Mouse (Mus musculus) cerebellum, adult 11 months (tissue): Measurements from ENCODE around the gene Pde6d.
A peak's percentile ranks its signal among the peaks of the same experiment; 100 is the strongest.
"Not testable (repeated sequence)": the region's sequence is repeated elsewhere in the genome, so short reads cannot be mapped to it uniquely, and the experiment has no call there.

ENCODE experiments used
- DNase-seq: peaks from one replicate; pipeline ENCODE4 v3.0.0; 2022

The Pde6d gene

DNA sequence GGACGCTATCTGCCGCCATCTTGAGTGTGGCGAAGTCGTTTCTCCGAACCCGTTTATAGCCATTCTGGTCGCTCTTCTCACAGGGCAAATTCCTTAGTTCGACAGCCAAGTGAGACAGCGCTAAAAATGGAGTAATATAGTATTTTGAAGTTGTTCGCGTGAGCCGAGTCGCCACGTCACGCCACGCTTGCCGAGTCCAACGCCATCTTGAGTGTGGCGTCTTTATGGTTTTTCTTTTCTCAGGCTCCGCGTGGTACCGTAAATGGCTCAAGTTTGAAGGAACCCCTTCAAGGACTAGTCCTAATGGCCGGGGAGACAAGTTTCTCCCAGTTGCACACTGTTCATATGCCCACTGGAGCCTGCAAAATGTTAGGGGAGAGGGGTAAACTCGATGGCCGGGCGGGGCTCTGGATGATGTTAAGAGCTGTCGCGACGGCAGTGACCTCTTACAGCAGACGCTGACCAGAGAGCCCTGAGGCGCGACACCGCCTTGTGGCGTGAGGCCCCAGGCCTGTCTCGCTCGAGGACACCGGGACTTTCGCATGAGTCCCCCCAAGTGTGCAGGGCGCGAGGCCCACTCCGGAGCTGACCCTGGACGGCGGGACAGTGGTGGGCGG, 56.8 kb downstream of the Pde6d start:
- DNase-seq, result no peak

DNA sequence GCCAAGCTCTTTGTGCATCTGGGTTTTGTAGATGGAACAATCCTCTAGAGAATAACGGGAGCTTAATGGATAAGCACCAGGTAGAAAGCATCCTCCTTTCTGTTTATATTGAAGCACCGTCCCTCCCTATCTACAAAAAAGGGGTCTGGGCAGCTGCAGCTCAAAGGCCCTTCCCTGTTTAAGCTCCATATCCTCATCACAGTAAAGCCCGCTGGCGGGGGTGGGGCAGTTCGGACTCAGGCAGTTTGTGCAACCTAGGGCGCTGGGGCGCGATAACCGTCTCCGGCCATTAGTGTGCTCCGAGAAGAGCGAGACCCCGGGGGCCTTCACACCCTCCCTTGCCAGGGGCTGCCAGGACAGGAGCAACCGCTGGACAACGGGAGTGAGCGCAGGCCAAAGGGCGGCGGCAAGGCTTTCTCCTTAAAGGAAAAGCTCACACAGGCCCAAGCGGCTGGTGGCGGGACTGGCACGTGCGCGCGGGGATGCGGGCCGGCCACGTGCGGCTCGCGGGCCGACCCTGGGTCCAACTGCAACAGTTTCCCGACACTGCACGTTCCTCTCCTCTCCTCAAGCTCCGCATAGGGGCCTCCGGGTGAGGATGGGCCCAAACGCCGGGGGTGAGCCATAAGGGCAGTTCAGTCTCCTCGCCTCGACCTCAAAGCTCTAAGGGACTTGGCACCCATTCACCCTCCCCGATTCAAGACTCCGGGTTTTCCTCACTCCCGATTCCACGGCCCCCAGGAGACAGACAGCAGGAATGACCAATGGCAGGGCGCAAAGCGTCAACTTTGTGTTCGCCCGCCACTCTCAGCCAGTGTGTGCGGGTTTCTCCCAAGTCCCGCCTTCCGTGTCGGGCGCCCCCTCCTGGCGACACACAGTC, 57.6 kb downstream of the Pde6d start:
- DNase-seq, result peak; percentile 100

GRCm38 (mm10) chr1:86523776-86524618, 58.4 kb downstream of the Pde6d start:
- DNase-seq, result peak; percentile 34

DNA sequence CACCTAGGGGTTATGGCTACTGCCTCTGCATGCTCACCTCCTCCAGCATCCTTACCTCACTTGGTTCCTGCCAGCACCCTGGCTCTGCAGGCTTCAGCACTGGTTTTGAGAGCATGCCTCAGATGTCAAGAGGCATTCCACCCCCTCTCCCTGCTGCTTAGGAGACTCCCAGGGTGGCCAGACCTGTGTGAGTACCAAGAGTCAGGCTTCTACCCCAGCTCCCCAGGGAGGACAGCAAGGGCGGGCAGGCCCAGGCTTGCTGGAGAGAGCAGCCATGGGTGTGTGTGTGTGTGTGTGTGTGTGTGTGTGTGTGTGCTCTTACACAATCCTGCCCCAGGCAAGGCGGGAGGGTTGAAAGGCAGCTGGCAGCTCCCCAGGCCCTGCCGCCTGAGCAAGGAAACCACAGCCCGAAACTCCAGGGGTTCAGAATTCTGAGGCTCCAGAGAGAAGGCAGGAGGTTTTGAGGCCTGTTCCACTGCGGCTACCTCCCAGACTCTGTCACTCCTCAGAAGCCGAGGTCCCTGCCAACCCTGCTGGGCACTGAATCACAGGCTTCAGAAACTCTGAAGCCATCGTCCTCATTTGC, 60.0 kb downstream of the Pde6d start:
- no peak for DNase-seq

DNA sequence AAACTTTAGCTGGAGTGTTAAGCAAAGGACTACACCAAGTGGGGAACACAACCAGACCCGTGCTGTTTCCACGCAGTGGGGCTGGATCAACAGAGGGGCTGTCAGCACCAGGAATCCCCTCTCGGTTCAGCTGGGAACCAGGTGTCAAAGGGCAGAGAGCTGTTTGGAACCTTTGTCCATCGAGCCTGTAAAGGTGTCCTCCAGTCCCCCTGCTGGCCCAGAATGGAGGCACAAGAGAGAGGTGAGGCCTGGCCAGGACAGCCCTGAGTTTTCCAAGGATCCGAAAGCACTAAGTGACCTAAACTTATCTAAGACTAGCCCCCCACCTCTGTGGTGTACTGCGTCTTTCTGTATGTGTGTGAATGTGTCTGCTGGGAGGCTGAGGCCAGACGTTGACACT, 62.1 kb downstream of the Pde6d start:
- DNase-seq, result no peak

- no peak for DNase-seq
These were observed 65.4 kb downstream of the Pde6d start for GRCm38 (mm10) chr1:86517076-86517475.

- no peak for DNase-seq
These were observed 66.6 kb downstream of the Pde6d start for GRCm38 (mm10) chr1:86515715-86516410.

GRCm38 (mm10) chr1:86513031-86513430, 69.4 kb downstream of the Pde6d start:
- not testable (repeated sequence) for DNase-seq

DNA sequence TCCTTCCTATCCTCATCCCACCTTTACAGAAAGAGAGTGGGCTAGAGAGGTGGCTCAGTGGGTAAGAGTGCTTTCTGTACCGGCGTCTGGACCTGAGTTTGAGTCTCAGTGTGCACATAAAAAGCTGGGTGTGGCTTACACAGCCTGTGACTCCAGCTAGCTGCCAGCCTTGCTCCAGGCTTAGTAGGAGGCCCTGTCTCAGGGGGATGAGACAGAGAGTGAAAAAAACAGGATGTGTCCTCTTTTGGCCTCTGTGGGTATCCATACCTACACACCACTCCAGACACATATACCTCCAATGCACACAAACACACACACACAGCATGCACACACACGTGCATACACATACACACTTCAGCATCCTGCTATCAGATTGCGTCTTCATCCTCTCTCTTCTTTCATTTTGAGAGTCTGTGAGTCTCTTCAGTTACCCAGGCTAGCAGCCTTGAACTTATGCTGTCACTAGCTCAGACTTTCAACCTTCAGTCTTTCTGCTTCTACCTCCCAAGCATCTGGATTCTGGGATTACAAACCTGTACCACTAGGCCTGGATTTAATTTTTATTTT, 70.2 kb downstream of the Pde6d start:
- no peak for DNase-seq

DNA sequence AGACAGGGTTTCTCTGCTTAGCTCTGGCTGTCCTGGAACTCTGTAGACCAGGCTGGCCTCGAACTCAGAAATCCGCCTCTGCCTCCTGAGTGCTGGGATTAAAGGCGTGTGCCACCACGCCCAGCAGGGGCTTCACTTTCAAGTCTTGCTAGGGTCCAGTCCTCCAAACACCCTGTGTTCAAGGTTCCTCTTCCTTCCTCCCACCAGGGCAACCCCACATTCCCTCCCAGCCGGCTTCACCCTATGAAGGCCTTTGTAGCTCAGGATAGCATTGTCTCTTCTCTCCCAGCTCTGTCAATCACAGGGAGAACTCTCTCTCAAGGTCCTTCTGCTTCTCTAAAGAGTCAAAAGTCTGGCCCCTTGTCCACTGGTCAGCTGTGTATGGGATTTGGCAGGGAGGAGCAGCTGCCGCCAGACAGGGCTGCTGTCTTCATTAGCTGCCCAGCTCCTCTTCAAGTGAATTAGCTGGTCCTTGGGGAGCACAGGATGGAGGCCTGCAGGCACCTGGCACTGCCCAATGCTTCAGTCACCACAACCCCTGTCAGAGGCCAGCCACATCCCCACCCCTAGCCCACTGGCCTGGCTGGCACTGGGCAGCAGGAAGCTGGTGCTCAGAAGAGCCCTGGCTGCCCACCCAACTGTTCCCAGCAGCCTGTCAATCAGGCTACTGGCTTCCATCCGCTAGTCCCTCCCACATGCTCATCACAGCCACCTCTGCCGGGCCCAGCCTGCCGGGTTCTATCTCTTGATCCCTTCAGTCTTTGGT, 71.6 kb downstream of the Pde6d start:
- DNase-seq, result no peak

DNA sequence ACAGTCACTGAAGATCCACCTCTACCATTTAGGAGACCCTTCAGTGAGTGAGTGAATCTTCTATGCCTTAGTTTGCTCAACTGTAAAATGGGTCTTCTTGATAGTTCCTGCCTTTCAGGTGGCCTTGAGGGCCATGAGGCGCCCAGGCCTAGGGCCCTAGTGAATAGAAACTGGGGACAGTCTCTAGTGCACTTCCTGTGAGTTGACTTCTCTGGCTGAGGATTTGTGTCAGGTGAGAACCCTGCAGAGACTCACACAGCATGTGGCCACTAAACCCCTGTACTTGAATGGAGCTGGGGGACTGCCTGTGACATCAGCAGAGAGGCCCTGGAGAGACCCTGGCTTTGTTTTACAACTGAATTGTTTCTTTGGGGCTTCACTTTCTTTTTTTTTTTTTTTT, 72.2 kb downstream of the Pde6d start:
- no peak for DNase-seq

- no peak for DNase-seq
These were observed 73.0 kb downstream of the Pde6d start for GRCm38 (mm10) chr1:86509410-86509809.

DNA sequence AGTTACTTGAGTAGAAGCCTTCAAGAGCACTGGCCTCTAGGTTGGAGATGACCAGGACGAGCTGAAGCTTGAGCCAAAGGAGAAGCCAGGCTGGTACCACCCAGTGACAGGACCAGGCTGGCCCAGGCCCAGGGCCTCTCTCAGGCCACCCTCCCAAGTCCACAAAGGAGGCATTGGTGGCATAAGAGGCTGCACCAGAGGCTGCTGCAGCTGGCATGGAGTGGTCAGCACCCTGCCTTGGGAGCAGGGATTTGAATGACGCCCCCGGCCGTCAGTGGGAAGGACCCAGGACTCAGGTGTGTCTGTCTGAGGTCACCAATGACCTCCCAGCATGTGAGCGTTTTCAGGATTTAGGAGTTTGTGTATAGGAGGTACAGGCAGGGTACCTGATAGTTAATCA, 74.6 kb downstream of the Pde6d start:
- no peak for DNase-seq

- DNase-seq, result no peak
These were observed 76.0 kb downstream of the Pde6d start for GRCm38 (mm10) chr1:86506420-86506819.

- no peak for DNase-seq
These were observed 77.0 kb downstream of the Pde6d start for GRCm38 (mm10) chr1:86505461-86505860.

GRCm38 (mm10) chr1:86504697-86505421, 77.6 kb downstream of the Pde6d start:
- no peak for DNase-seq

- peak; percentile 93 for DNase-seq
These were observed 78.3 kb downstream of the Pde6d start for GRCm38 (mm10) chr1:86503906-86504696.

DNA sequence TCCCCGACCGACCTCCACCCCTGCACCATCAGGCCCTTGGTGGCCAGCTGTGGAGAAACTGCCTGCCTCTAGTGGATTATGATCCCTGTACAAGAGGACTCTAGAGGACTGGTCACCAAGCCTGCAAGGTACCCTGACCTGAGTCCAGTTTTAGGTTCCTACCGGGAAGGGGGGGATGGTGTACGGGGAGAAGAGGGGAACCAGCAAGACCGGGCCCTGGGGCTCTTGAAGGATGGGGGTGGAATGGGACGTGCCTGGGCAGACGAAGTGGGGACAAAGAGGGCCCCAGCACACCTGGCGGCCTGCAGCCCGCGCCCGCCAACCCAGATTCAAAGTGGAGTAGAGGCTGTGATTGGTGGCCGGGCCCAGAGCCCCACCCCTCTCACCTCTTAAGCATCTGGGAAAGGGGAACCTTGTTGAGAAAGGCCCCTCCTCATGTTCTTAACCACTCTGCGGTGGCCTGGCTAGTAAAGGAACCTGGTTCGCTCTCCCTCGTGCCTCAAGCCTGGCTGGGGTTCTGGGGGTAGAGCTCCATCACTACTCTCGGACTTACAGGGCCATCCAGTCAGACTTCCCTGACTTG, 79.2 kb downstream of the Pde6d start:
- DNase-seq, result no peak
